Mouse (Mus musculus): ENCODE measurements around the gene Pvr.

- TF ChIP-seq CTCF (IDR thresholded peaks at IDR 0.05; ENCODE audit: extremely low read depth, insufficient read depth, low read length) (no peak), POLR2A (IDR thresholded peaks at IDR 0.05; ENCODE audit: extremely low read depth, insufficient read depth, low read length) (no peak)
Measured at GRCm38 (mm10) chr7:19866490-19866889, 54.5 kb downstream of the Pvr start.
